Mouse (Mus musculus) forebrain, embryonic 14.5 days (tissue): Measurements from ENCODE around the gene Cox11. TPM values are rescaled to one million over a fixed set of nuclear protein-coding genes. Genes with fewer than 3 reads are reported as not detected.
A peak's percentile ranks its signal among the peaks of the same experiment; 100 is the strongest.

Source experiments
- ATAC-seq: fragments of 200-750 bp; cut with Nextera tagmentation; 2 replicates; pipeline ENCODE4 v1.8.0; 2017; ENCODE audit warnings: mild to moderate bottlenecking, moderate library complexity
- DNase-seq: peaks from one replicate; pipeline ENCODE4 v3.0.0-alpha.2; 2015; ENCODE audit warnings: low spot score
- H3K27ac ChIP-seq: fragments of 300-500 bp; sonication (generic); 2 replicates; pipeline ENCODE4 v1.5.1; 2014; ENCODE audit warnings: low read depth, mild to moderate bottlenecking, control low read depth, low read length, moderate library complexity
- H3K27me3 ChIP-seq: fragments of 300-500 bp; sonication (generic); replicated peaks from 2 replicates; pipeline ENCODE4 v1.6.1; 2014; ENCODE audit warnings: low read length, control low read depth, mixed read lengths; ENCODE audit not compliant: control insufficient read depth, insufficient read depth
- H3K36me3 ChIP-seq: fragments of 300-500 bp; sonication (generic); 2 replicates; pipeline ENCODE4 v1.6.1; 2014; ENCODE audit warnings: low read length, control low read depth; ENCODE audit not compliant: control insufficient read depth, insufficient read depth
- H3K4me1 ChIP-seq: fragments of 300-500 bp; sonication (generic); 2 replicates; pipeline ENCODE4 v1.6.1; 2014; ENCODE audit warnings: antibody characterized with exemption, low read length, control low read depth; ENCODE audit not compliant: control insufficient read depth, insufficient read depth
- H3K4me2 ChIP-seq: fragments of 300-500 bp; sonication (generic); 2 replicates; pipeline ENCODE4 v1.6.1; 2014; ENCODE audit warnings: mild to moderate bottlenecking, control low read depth, low read length
- H3K4me3 ChIP-seq: fragments of 300-500 bp; sonication (generic); 2 replicates; pipeline ENCODE4 v1.5.1; 2014; ENCODE audit warnings: low read depth, low read length, control low read depth
- H3K9ac ChIP-seq: fragments of 300-500 bp; sonication (generic); 2 replicates; pipeline ENCODE4 v1.6.1; 2014; ENCODE audit warnings: mild to moderate bottlenecking, low read length, control low read depth, moderate library complexity
- H3K9me3 ChIP-seq: fragments of 300-500 bp; sonication (generic); replicated peaks from 2 replicates; pipeline ENCODE4 v1.6.1; 2016; ENCODE audit warnings: low read length, control low read depth, mixed read lengths; ENCODE audit not compliant: control insufficient read depth
- WGBS: fragments of 180-500 bp; shearing (Covaris S2); extraction: QIAGEN DNeasy Blood & Tissue Kit; methylation state at CpG from one replicate; pipeline ENCODE4 v1.1.7; 2014; 5-methylcytosine and 5-hydroxymethylcytosine counted together
- polyA plus RNA-seq: library from polyadenylated mRNA; unstranded; fragments of >200 nt; fragmentation: Nextera tagmentation; extraction: Ambion mirVana; gene quantifications from 2 replicates; pipeline ENCODE4 v1.2.1, GENCODE M21; 2014

The Cox11 gene
- polyA plus RNA-seq, 1 experiment from 2014 or later: 22.1 TPM

- Histone ChIP-seq H3K4me3 (peak overlapping the region; percentile 60), H3K4me1 (no peaks in the 10 kb centered on the region), H3K9me3 (no peaks in the 10 kb centered on the region), H3K27me3 (no peaks in the 10 kb centered on the region), H3K4me2 (peak overlapping the region; percentile 82), H3K9ac (peak overlapping the region; percentile 66), H3K27ac (no peak overlapping the region), H3K36me3 (no peaks in the 10 kb centered on the region)
- no peak for DNase-seq
- WGBS: 1% methylated on average over 17 of the region's 17 CpGs
- peak; percentile 51 for ATAC-seq
These were observed 49.1 kb downstream of the Cox11 start for GRCm38 (mm10) chr11:90687040-90687439.

GRCm38 (mm10) chr11:90687460-90688416 is 49.8 kb downstream of the Cox11 start, which contains the start of gene Tom1l1:
Gene Tom1l1, minus strand, starts transcription at chr11:90688366.
- peak; percentile 84 for DNase-seq
- 8% methylated on average over 47 of the region's 47 CpGs for WGBS
- no peaks in the 10 kb centered on the region for H3K9me3 ChIP-seq
- ATAC-seq: peak; percentile 96
- H3K27me3 ChIP-seq: no peaks in the 10 kb centered on the region
- H3K4me2 ChIP-seq: peak within 1 kb of the TSS; percentile 82
- peak within 1 kb of the TSS; percentile 60 for H3K4me3 ChIP-seq
- H3K36me3 ChIP-seq: no peaks in the 10 kb centered on the region
- H3K4me1 ChIP-seq: no peaks in the 10 kb centered on the region
- H3K27ac ChIP-seq: 0 out of 2 replicates have a peak within 1 kb of the TSS, but pooled peaks have one; percentile 21
- peak within 1 kb of the TSS; percentile 66 for H3K9ac ChIP-seq

GRCm38 (mm10) chr11:90690361-90690760 is 52.4 kb downstream of the Cox11 start:
- H3K27ac ChIP-seq: no peak overlapping the region
- 12% methylated on average over 6 of the region's 6 CpGs for WGBS
- H3K27me3 ChIP-seq: no peaks in the 10 kb centered on the region
- H3K4me3 ChIP-seq: no peak overlapping the region
- H3K9me3 ChIP-seq: no peaks in the 10 kb centered on the region
- H3K36me3 ChIP-seq: no peaks in the 10 kb centered on the region
- DNase-seq: peak; percentile 32
- no peaks in the 10 kb centered on the region for H3K4me1 ChIP-seq
- no peak for ATAC-seq
- H3K9ac ChIP-seq: no peak overlapping the region
- no peak overlapping the region for H3K4me2 ChIP-seq

- Histone ChIP-seq H3K4me3 (no peak overlapping the region), H3K27ac (no peak overlapping the region), H3K4me2 (no peak overlapping the region), H3K27me3 (no peaks in the 10 kb centered on the region), H3K9ac (no peak overlapping the region), H3K9me3 (no peaks in the 10 kb centered on the region), H3K36me3 (no peaks in the 10 kb centered on the region), H3K4me1 (no peaks in the 10 kb centered on the region)
- ATAC-seq: no peak
- 78% methylated on average over 4 of the region's 4 CpGs for WGBS
- DNase-seq: no peak
These were observed 56.2 kb downstream of the Cox11 start for GRCm38 (mm10) chr11:90694206-90694605.

Other genes starting within 250 kb of the Cox11 start
- gene Hlf, start 247.3 kb upstream of the Cox11 start, polyA plus RNA-seq: 3.5 and 4.9 TPM in 2 replicates
- 14.7 and 16.8 TPM in 2 replicates for gene Stxbp4, start 89 bp upstream of the Cox11 start, polyA plus RNA-seq
- gene Tom1l1, start 50.2 kb downstream of the Cox11 start, polyA plus RNA-seq: 13.9 and 14.0 TPM in 2 replicates